Mouse (Mus musculus) stomach, embryonic 16.5 days (tissue): ENCODE measurements around the gene Cfap45. TPM values are rescaled to one million over a fixed set of nuclear protein-coding genes. Genes with fewer than 3 reads are reported as not detected.

Source experiments
- ATAC-seq: fragments of 200-750 bp; cut with Nextera tagmentation; 2 replicates; pipeline ENCODE4 v1.8.0; 2017; ENCODE audit warnings: moderate number of reproducible peaks, moderate TSS enrichment; ENCODE audit not compliant: insufficient read depth, low FRiP score
- H3K27ac ChIP-seq: fragments of 300-500 bp; sonication (generic); 2 replicates; pipeline ENCODE4 v1.5.1; 2014; ENCODE audit warnings: low read length
- H3K27me3 ChIP-seq: fragments of 300-500 bp; sonication (generic); 2 replicates; pipeline ENCODE4 v1.6.1; 2014; ENCODE audit warnings: low read length, control low read depth, mixed read lengths; ENCODE audit not compliant: control insufficient read depth, insufficient read depth
- H3K36me3 ChIP-seq: fragments of 300-500 bp; sonication (generic); 2 replicates; pipeline ENCODE4 v1.6.1; 2014; ENCODE audit warnings: low read length; ENCODE audit not compliant: control insufficient read depth, insufficient read depth
- H3K4me1 ChIP-seq: fragments of 300-500 bp; sonication (generic); 2 replicates; pipeline ENCODE4 v1.6.1; 2014; ENCODE audit warnings: low read length, control low read depth, mixed read lengths; ENCODE audit not compliant: control insufficient read depth, insufficient read depth
- H3K4me2 ChIP-seq: fragments of 300-500 bp; sonication (generic); 2 replicates; pipeline ENCODE4 v1.6.1; 2014; ENCODE audit warnings: low read depth, low read length, mixed read lengths
- H3K4me3 ChIP-seq: fragments of 300-500 bp; sonication (generic); replicated peaks from 2 replicates; pipeline ENCODE4 v1.5.1; 2014; ENCODE audit warnings: mild to moderate bottlenecking, low read length
- H3K9ac ChIP-seq: fragments of 300-500 bp; sonication (generic); 2 replicates; pipeline ENCODE4 v1.6.1; 2014; ENCODE audit warnings: low read length
- H3K9me3 ChIP-seq: fragments of 300-500 bp; sonication (generic); replicated peaks from 2 replicates; pipeline ENCODE4 v1.6.1; 2016; ENCODE audit warnings: low read length, control low read depth; ENCODE audit not compliant: control insufficient read depth
- WGBS: fragments of 180-500 bp; shearing (Covaris S2); extraction: QIAGEN DNeasy Blood & Tissue Kit; methylation state at CpG from one replicate; pipeline ENCODE4 v1.1.7; 2014; 5-methylcytosine and 5-hydroxymethylcytosine counted together
- polyA plus RNA-seq: library from polyadenylated mRNA; unstranded; fragments of >200 nt; fragmentation: Nextera tagmentation; extraction: Ambion mirVana; gene quantifications from 2 replicates; pipeline ENCODE4 v1.2.1, GENCODE M21; 2015

The Cfap45 gene
- polyA plus RNA-seq, 1 experiment from 2014 or later = 2.6 TPM

GRCm38 (mm10) chr1:172489585-172490250, 30.9 kb upstream of the Cfap45 start:
- Histone ChIP-seq H3K36me3 (0 out of 2 replicates have a peak, but pooled peaks cover 3% of the 10 kb centered on the region), H3K4me2 (peak overlapping the region; percentile 54), H3K27me3 (no peaks in the 10 kb centered on the region), H3K27ac (no peak overlapping the region), H3K9me3 (no peaks in the 10 kb centered on the region), H3K9ac (peak overlapping the region; percentile 61), H3K4me1 (peaks cover 12% of the 10 kb centered on the region; the same call in 1 of the 2 replicates), H3K4me3 (peak overlapping the region; percentile 32)
- ATAC-seq = peak; percentile 6; the same call in 1 of the 2 replicates
- WGBS = 57% methylated on average over 12 of the region's 12 CpGs

GRCm38 (mm10) chr1:172490261-172490661, 30.3 kb upstream of the Cfap45 start:
- Histone ChIP-seq H3K36me3 (0 out of 2 replicates have a peak, but pooled peaks cover 3% of the 10 kb centered on the region), H3K9ac (peak overlapping the region; percentile 61), H3K4me3 (peak overlapping the region; percentile 32), H3K4me2 (peak overlapping the region; percentile 54), H3K4me1 (peaks cover 7% of the 10 kb centered on the region; the same call in 1 of the 2 replicates), H3K27me3 (no peaks in the 10 kb centered on the region), H3K9me3 (no peaks in the 10 kb centered on the region), H3K27ac (no peak overlapping the region)
- peak; percentile 71; the same call in 1 of the 2 replicates for ATAC-seq
- WGBS = 13% methylated on average over 10 of the region's 10 CpGs

- Histone ChIP-seq H3K36me3 (0 out of 2 replicates have a peak, but pooled peaks cover 3% of the 10 kb centered on the region), H3K27ac (peak overlapping the region; percentile 14; the same call in 1 of the 2 replicates), H3K9ac (0 out of 2 replicates have a peak overlapping the region, but pooled peaks have one; percentile 2), H3K4me2 (no peak overlapping the region), H3K4me3 (no peak overlapping the region), H3K4me1 (peaks cover 6% of the 10 kb centered on the region; the same call in 1 of the 2 replicates), H3K9me3 (no peaks in the 10 kb centered on the region), H3K27me3 (no peaks in the 10 kb centered on the region)
- WGBS = 92% methylated on average over 8 of the region's 8 CpGs
- no peak for ATAC-seq
These were observed 28.6 kb upstream of the Cfap45 start for GRCm38 (mm10) chr1:172492047-172492446.

- peaks cover 4% of the 10 kb centered on the region; the same call in 1 of the 2 replicates for H3K4me1 ChIP-seq
- 0 out of 2 replicates have a peak, but pooled peaks cover 3% of the 10 kb centered on the region for H3K36me3 ChIP-seq
- WGBS = 63% methylated on average over 6 of the region's 6 CpGs
- H3K9ac ChIP-seq = no peak overlapping the region
- no peak overlapping the region for H3K4me3 ChIP-seq
- no peaks in the 10 kb centered on the region for H3K9me3 ChIP-seq
- no peak for ATAC-seq
- H3K27me3 ChIP-seq = no peaks in the 10 kb centered on the region
- no peak overlapping the region for H3K27ac ChIP-seq
- H3K4me2 ChIP-seq = no peak overlapping the region
These were observed 27.1 kb upstream of the Cfap45 start for GRCm38 (mm10) chr1:172493516-172493915.

GRCm38 (mm10) chr1:172496030-172496429, 24.6 kb upstream of the Cfap45 start:
- no peak overlapping the region for H3K9ac ChIP-seq
- 0 out of 2 replicates have a peak, but pooled peaks cover 3% of the 10 kb centered on the region for H3K36me3 ChIP-seq
- 81% methylated on average over 17 of the region's 17 CpGs for WGBS
- no peaks in the 10 kb centered on the region for H3K27me3 ChIP-seq
- no peak for ATAC-seq
- H3K27ac ChIP-seq = no peak overlapping the region
- H3K9me3 ChIP-seq = no peaks in the 10 kb centered on the region
- H3K4me2 ChIP-seq = no peak overlapping the region
- H3K4me1 ChIP-seq = 0 out of 2 replicates have a peak, but pooled peaks cover 4% of the 10 kb centered on the region
- H3K4me3 ChIP-seq = no peak overlapping the region

- Histone ChIP-seq H3K9ac (no peak overlapping the region), H3K4me1 (peaks cover 13% of the 10 kb centered on the region), H3K4me2 (no peak overlapping the region), H3K27ac (no peak overlapping the region), H3K27me3 (no peaks in the 10 kb centered on the region), H3K36me3 (no peaks in the 10 kb centered on the region), H3K4me3 (no peak overlapping the region), H3K9me3 (no peaks in the 10 kb centered on the region)
- 74% methylated on average over 10 of the region's 10 CpGs for WGBS
- no peak for ATAC-seq
These were observed 23.2 kb upstream of the Cfap45 start for GRCm38 (mm10) chr1:172497428-172497827.

- Histone ChIP-seq H3K9ac (peak within 1 kb of the TSS; percentile 86), H3K36me3 (no peaks in the 10 kb centered on the region), H3K27ac (peak within 1 kb of the TSS; percentile 89), H3K9me3 (no peaks in the 10 kb centered on the region), H3K4me1 (peaks cover 33% of the 10 kb centered on the region), H3K27me3 (no peaks in the 10 kb centered on the region), H3K4me2 (peak within 1 kb of the TSS; percentile 58), H3K4me3 (peak within 1 kb of the TSS; percentile 67)
- 3% methylated on average over 30 of the region's 30 CpGs for WGBS
- ATAC-seq = peak; percentile 75
These were observed 20.7 kb upstream of the Cfap45 start, which contains the start of gene Tagln2 for GRCm38 (mm10) chr1:172499765-172500441. Gene Tagln2, plus strand, starts transcription at chr1:172500047.

GRCm38 (mm10) chr1:172500451-172501370, 19.9 kb upstream of the Cfap45 start:
- Histone ChIP-seq H3K9ac (peak overlapping the region; percentile 86), H3K27ac (peak overlapping the region; percentile 89), H3K4me1 (peaks cover 33% of the 10 kb centered on the region), H3K4me2 (peak overlapping the region; percentile 58), H3K4me3 (peak overlapping the region; percentile 67), H3K27me3 (no peaks in the 10 kb centered on the region), H3K9me3 (no peaks in the 10 kb centered on the region), H3K36me3 (peaks cover 2% of the 10 kb centered on the region)
- ATAC-seq = peak; percentile 66
- 2% methylated on average over 56 of the region's 56 CpGs for WGBS
